Mouse (Mus musculus) intestine, postnatal 0 days (tissue): ENCODE data around the gene Rcn3. TPM values are rescaled to one million over a fixed set of nuclear protein-coding genes. Genes with fewer than 3 reads are reported as not detected.

Source experiments
- ATAC-seq: fragments of 200-750 bp; cut with Nextera tagmentation; 2 replicates; pipeline ENCODE4 v1.8.0; 2017; ENCODE audit warnings: mild to moderate bottlenecking, moderate TSS enrichment, moderate library complexity
- H3K27ac ChIP-seq: fragments of 300-500 bp; sonication (generic); 2 replicates; pipeline ENCODE4 v1.5.1; 2014; ENCODE audit warnings: mild to moderate bottlenecking, low read depth, low read length, moderate library complexity
- H3K27me3 ChIP-seq: fragments of 300-500 bp; sonication (generic); replicated peaks from 2 replicates; pipeline ENCODE4 v1.6.1; 2014; ENCODE audit warnings: low read length, mixed read lengths; ENCODE audit not compliant: control insufficient read depth, insufficient read depth
- H3K36me3 ChIP-seq: fragments of 300-500 bp; sonication (generic); 2 replicates; pipeline ENCODE4 v1.6.1; 2014; ENCODE audit warnings: mild to moderate bottlenecking, moderate library complexity; ENCODE audit not compliant: control insufficient read depth, insufficient read depth
- H3K4me1 ChIP-seq: fragments of 300-500 bp; sonication (generic); replicated peaks from 2 replicates; pipeline ENCODE4 v1.6.1; 2014; ENCODE audit warnings: antibody characterized with exemption, low read length, mixed read lengths; ENCODE audit not compliant: control insufficient read depth, insufficient read depth
- H3K4me2 ChIP-seq: fragments of 300-500 bp; sonication (generic); replicated peaks from 2 replicates; pipeline ENCODE4 v1.6.1; 2014; ENCODE audit warnings: low read depth, mild to moderate bottlenecking, moderate library complexity
- H3K4me3 ChIP-seq: fragments of 300-500 bp; sonication (generic); 2 replicates; pipeline ENCODE4 v1.5.1; 2014; ENCODE audit warnings: low read depth, low read length
- H3K9ac ChIP-seq: fragments of 300-500 bp; sonication (generic); 2 replicates; pipeline ENCODE4 v1.6.1; 2014; ENCODE audit warnings: mild to moderate bottlenecking, low read depth, low read length
- H3K9me3 ChIP-seq: fragments of 300-500 bp; sonication (generic); 2 replicates; pipeline ENCODE4 v1.6.1; 2016; ENCODE audit warnings: mixed run types; ENCODE audit not compliant: control insufficient read depth
- CTCF ChIP-seq: sonication (generic); IDR thresholded peaks from 2 replicates; pipeline ENCODE4 v1.5.1; 2016; ENCODE audit warnings: low read depth, mild to moderate bottlenecking, control low read depth, antibody characterized with exemption, moderate library complexity
- WGBS: fragments of 180-500 bp; shearing (Covaris S2); extraction: QIAGEN DNeasy Blood & Tissue Kit; methylation state at CpG from one replicate; pipeline ENCODE4 v1.1.7; 2014; 5-methylcytosine and 5-hydroxymethylcytosine counted together
- polyA plus RNA-seq: library from polyadenylated mRNA; unstranded; fragments of >200 nt; fragmentation: Nextera tagmentation; extraction: Ambion mirVana; gene quantifications from 2 replicates; pipeline ENCODE4 v1.2.1, GENCODE M21; 2015

Gene Rcn3
- polyA plus RNA-seq: 81.8 and 85.6 TPM in 2 replicates

GRCm38 (mm10) chr7:45092048-45092447 lies at the start of gene Rcn3:
TSS of gene Rcn3 (minus strand) at chr7:45092221.
- Histone ChIP-seq H3K4me1 (no peaks in the 10 kb centered on the region), H3K27me3 (no peaks in the 10 kb centered on the region), H3K36me3 (peaks cover 39% of the 10 kb centered on the region), H3K4me2 (peak within 1 kb of the TSS; percentile 56), H3K9ac (peak within 1 kb of the TSS; percentile 53), H3K27ac (peak within 1 kb of the TSS; percentile 60; the same call in 1 of the 2 replicates), H3K9me3 (no peaks in the 10 kb centered on the region), H3K4me3 (peak within 1 kb of the TSS; percentile 40)
- TF ChIP-seq CTCF: no peak
- ATAC-seq: peak; percentile 55
- 4% methylated on average over 16 of the region's 16 CpGs for WGBS

- Histone ChIP-seq H3K4me1 (no peaks in the 10 kb centered on the region), H3K27ac (no peak overlapping the region), H3K9ac (no peak overlapping the region), H3K4me2 (no peak overlapping the region), H3K9me3 (no peaks in the 10 kb centered on the region), H3K4me3 (no peak overlapping the region), H3K36me3 (peaks cover 52% of the 10 kb centered on the region), H3K27me3 (no peaks in the 10 kb centered on the region)
- WGBS: 87% methylated on average over 3 of the region's 3 CpGs
- no peak for TF ChIP-seq CTCF
- ATAC-seq: no peak
Measured at GRCm38 (mm10) chr7:45141319-45141718, 49.3 kb upstream of the Rcn3 start.

DNA sequence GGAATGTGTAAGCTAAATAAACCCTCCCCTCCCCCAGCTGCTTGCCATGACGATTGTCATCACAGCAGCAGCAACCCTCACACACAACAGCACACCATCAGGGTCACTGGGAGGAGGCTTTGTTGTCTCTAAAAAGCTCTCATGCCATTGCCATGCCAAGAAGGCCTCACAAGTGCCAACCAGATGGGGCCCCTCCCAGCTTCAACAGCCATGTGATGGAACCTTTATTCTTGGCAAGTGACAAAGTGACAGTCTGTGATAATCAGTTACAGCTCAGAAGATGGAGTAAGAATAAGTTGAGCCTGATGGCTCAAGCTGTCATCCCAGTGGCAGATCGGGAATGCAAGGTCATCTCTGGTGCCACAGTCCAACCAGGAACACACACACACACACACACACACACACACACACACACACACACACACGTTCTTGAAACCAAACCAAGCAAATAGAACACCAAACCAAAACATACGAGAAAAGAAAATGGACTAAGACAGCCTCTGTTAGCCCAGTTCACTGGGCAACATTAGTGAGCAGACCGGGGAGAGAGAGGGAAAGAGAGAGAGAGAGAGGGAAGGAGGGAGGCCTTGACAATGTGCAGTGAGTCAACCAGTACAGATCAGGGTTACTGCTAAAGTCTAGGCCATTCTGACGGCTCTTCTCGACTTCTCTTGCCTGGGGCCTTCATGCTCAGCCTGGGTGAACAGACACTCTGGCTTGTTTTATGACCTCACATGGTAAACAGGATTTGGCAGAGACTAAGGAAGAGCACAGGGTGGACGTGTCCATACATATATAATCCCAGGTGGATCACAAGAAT lies 48.1 kb upstream of the Rcn3 start:
- H3K36me3 ChIP-seq: peaks cover 40% of the 10 kb centered on the region
- H3K4me1 ChIP-seq: no peaks in the 10 kb centered on the region
- H3K9ac ChIP-seq: no peak overlapping the region
- no peak for TF ChIP-seq CTCF
- ATAC-seq: no peak
- H3K27ac ChIP-seq: no peak overlapping the region
- H3K9me3 ChIP-seq: no peaks in the 10 kb centered on the region
- H3K4me3 ChIP-seq: no peak overlapping the region
- 73% methylated on average over 8 of the region's 8 CpGs for WGBS
- no peak overlapping the region for H3K4me2 ChIP-seq
- H3K27me3 ChIP-seq: no peaks in the 10 kb centered on the region

DNA sequence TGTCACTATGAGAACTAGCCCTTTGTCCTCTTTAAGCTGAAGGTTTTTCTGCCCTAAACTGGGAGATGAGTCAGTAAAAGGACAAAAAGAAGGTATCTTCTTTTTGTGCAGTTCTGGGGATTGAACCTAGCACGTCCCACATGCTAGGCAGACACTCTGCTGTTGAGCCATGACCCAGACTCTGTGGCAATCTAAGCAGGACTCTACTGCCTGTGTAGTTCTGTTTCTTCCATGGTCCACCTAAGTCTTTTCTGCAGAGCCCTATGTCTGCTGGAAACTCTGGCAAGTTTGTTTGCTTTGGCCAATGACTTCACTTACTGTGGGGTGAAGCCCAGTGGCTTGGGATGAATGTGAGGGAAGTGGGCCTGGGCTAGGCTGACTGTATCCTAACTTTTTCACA lies 46.4 kb upstream of the Rcn3 start:
- H3K27me3 ChIP-seq: no peaks in the 10 kb centered on the region
- no peak for TF ChIP-seq CTCF
- H3K4me3 ChIP-seq: no peak overlapping the region
- no peaks in the 10 kb centered on the region for H3K9me3 ChIP-seq
- no peak overlapping the region for H3K27ac ChIP-seq
- no peaks in the 10 kb centered on the region for H3K4me1 ChIP-seq
- peaks cover 24% of the 10 kb centered on the region for H3K36me3 ChIP-seq
- 79% methylated on average over 1 of the region's 1 CpGs for WGBS
- no peak for ATAC-seq
- H3K4me2 ChIP-seq: no peak overlapping the region
- no peak overlapping the region for H3K9ac ChIP-seq

DNA sequence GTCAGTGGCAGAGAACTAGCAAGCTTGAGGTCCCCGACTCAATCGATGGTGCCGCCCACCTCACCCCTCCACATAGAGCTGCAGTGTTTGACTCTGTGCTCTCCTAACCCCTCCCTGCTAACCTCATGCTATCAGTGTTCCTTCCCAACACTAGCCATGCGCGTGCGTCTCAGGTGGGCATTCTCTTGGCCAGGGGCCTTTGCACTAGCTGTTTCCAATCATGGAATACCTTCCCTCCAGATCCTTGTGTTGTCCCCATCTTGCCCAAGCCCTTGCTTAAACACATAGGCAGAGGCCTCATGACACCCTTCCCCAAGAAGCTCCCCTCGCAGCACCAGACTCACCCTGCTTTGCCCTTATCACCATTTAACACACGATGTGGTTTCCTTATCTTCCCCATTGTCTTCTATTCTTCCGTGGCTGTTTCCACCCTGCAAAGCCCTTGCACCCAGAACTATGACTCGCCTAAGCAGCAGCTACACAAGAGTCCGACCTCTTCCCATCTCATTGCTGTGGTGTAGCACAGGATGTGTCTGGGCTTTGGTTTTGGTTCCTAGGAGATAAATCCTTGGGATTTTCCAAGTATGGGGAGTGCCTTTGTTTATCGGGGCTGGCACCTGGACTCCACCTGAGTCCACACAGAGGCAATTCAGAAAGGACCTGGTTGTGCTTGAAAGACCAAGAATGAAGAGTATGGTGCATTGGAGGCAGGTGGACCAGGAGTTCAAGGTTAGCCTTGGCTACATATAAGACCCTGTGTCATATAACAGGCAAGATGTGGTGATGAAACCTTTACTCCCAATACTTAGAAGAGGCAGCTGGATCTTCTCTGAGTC lies 45.4 kb upstream of the Rcn3 start:
- Histone ChIP-seq H3K9ac (no peak overlapping the region), H3K9me3 (no peaks in the 10 kb centered on the region), H3K27ac (no peak overlapping the region), H3K4me1 (no peaks in the 10 kb centered on the region), H3K36me3 (peaks cover 14% of the 10 kb centered on the region), H3K4me2 (no peak overlapping the region), H3K4me3 (no peak overlapping the region), H3K27me3 (no peaks in the 10 kb centered on the region)
- TF ChIP-seq CTCF: no peak
- no peak for ATAC-seq
- WGBS: 62% methylated on average over 12 of the region's 12 CpGs

GRCm38 (mm10) chr7:45135993-45136567 lies 44.1 kb upstream of the Rcn3 start, which contains the start of the genes Gm45713 and Flt3l:
TSS of gene Gm45713 (minus strand) at chr7:45136231.
TSS of gene Flt3l (minus strand) at chr7:45136432.
- Histone ChIP-seq H3K9me3 (no peaks in the 10 kb centered on the region), H3K9ac (peak within 1 kb of the TSS; percentile 53), H3K36me3 (0 out of 2 replicates have a peak, but pooled peaks cover 2% of the 10 kb centered on the region), H3K4me3 (peak within 1 kb of the TSS; percentile 64), H3K27ac (peak within 1 kb of the TSS; percentile 35; the same call in 1 of the 2 replicates), H3K4me1 (no peaks in the 10 kb centered on the region), H3K4me2 (peak within 1 kb of the TSS; percentile 85), H3K27me3 (no peaks in the 10 kb centered on the region)
- ATAC-seq: peak; percentile 80
- 4% methylated on average over 29 of the region's 29 CpGs for WGBS
- TF ChIP-seq CTCF: peak; percentile 98
